ENCODE assay signal across 8 mouse cellular contexts in the genomic region with DNA sequence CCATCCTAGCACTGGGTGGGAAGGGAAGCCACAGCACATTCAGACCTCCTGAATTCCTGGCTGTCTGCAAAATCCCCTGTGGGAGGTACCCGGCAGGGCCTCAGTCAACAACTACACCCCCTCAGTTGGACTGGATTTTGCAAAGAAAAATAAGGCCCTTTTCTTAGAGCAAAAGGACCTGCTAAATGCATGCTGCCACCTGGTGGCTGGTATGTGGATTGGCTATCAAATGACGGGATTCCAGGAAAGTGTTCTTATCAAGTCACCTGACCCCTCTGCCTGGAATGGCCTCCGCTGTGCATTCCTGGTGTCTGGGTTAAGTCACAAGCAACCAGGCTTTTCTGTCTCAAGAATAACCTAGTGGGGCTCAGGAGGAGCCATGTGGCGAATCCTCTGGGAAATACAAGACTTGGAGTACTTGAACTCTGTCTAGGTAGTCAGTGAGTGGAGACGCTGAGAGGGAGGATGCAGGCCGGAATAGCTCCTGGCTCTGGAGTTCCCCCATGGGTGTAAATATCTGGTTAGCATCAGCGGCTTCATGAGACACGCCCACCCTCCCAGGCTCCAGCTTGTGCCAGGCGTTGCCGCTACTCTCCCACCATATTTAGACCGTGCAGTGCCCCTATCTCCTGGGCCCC. TPM values are rescaled to one million over a fixed set of nuclear protein-coding genes. Genes with fewer than 3 reads are reported as not detected.
DNase-seq lines count a peak whose midpoint lies in the region; ATAC-seq lines count a peak whose summit lies in the region.

No protein-coding gene starts in this region.

- peaks cover 20% of the 10 kb centered on the region for H3K4me1 ChIP-seq in hindbrain, embryonic 10.5 days (replicated peaks)
- H3K4me1 ChIP-seq in lung, embryonic 16.5 days (replicated peaks; ENCODE audit: control insufficient read depth, insufficient read depth, low read length), result peaks cover 12% of the 10 kb centered on the region

- peak; percentile 6 for DNase-seq in MN1 (ENCODE audit: low spot score)
- peak; percentile 49 for DNase-seq in cerebellum, adult 11-12 months
- DNase-seq in forelimb bud, embryonic 11.5 days (ENCODE audit: low read depth, low spot score), result peak; percentile 91
- DNase-seq in hindbrain, embryonic 10.5 days (ENCODE audit: low spot score), result peak; percentile 79
- DNase-seq in layer of hippocampus, adult 9-11 months, result peak; percentile 43
- peak; percentile 68 for DNase-seq in retina, postnatal 7 days (ENCODE audit: low read depth, low spot score)
- DNase-seq in urinary bladder, postnatal 14 days (ENCODE audit: low spot score), result peak; percentile 83

- H3K4me2 ChIP-seq in lung, embryonic 16.5 days (ENCODE audit: low read depth, low read length), result 0 out of 2 replicates have a peak overlapping the region, but pooled peaks have one; percentile 25

- H3K27ac ChIP-seq in hindbrain, embryonic 10.5 days, result peak overlapping the region; percentile 23; the same call in 1 of the 2 replicates
- H3K27ac ChIP-seq in lung, embryonic 16.5 days (ENCODE audit: low read length), result peak overlapping the region; percentile 65

- ATAC-seq in lung, embryonic 16.5 days (ENCODE audit: low read depth), result peak; percentile 70

- no peak overlapping the region for H3K9ac ChIP-seq in lung, embryonic 16.5 days (ENCODE audit: low read length)

- H3K36me3 ChIP-seq in hindbrain, embryonic 10.5 days, result peaks cover 95% of the 10 kb centered on the region
- H3K36me3 ChIP-seq in lung, embryonic 16.5 days (ENCODE audit: control insufficient read depth, insufficient read depth, low read length), result peaks cover 25% of the 10 kb centered on the region

- WGBS in hindbrain, embryonic 10.5 days, result 46% methylated on average over 11 of the region's 11 CpGs
- WGBS in lung, embryonic 16.5 days, result 25% methylated on average over 11 of the region's 11 CpGs

- no peaks in the 10 kb centered on the region for H3K9me3 ChIP-seq in hindbrain, embryonic 10.5 days
- H3K9me3 ChIP-seq in lung, embryonic 16.5 days (ENCODE audit: control insufficient read depth, low read length), result no peaks in the 10 kb centered on the region

- H3K27me3 ChIP-seq in hindbrain, embryonic 10.5 days (ENCODE audit: insufficient read depth, poor library complexity, severe bottlenecking), result no peaks in the 10 kb centered on the region
- H3K27me3 ChIP-seq in lung, embryonic 16.5 days (ENCODE audit: control insufficient read depth, insufficient read depth, low read depth, low read length), result no peaks in the 10 kb centered on the region

- no peak overlapping the region for H3K4me3 ChIP-seq in hindbrain, embryonic 10.5 days
- H3K4me3 ChIP-seq in lung, embryonic 16.5 days (ENCODE audit: low read length), result no peak overlapping the region

RNA-seq across cellular contexts. Expression of a gene that starts 8.2 kb away (rescaled TPM):
- 81.7 and 86.2 TPM in 2 replicates for polyA plus RNA-seq in hindbrain, embryonic 10.5 days (2016; fragmentation: Nextera tagmentation; extraction: Ambion mirVana)
- 119 and 123 TPM in 2 replicates for polyA plus RNA-seq in lung, embryonic 16.5 days (2015; fragmentation: Nextera tagmentation; extraction: Ambion mirVana)

RNA-seq across cellular contexts. Expression of a gene that starts 38.4 kb away (rescaled TPM):
- 2.4 and 2.6 TPM in 2 replicates for polyA plus RNA-seq in hindbrain, embryonic 10.5 days (2016; fragmentation: Nextera tagmentation; extraction: Ambion mirVana)
- 21.0 and 21.7 TPM in 2 replicates for polyA plus RNA-seq in lung, embryonic 16.5 days (2015; fragmentation: Nextera tagmentation; extraction: Ambion mirVana)

RNA-seq across cellular contexts. Expression of a gene that starts 40.0 kb away (rescaled TPM):
- polyA plus RNA-seq in hindbrain, embryonic 10.5 days (2016; fragmentation: Nextera tagmentation; extraction: Ambion mirVana), result not detected in 2 replicates
- not detected in 2 replicates for polyA plus RNA-seq in lung, embryonic 16.5 days (2015; fragmentation: Nextera tagmentation; extraction: Ambion mirVana)

Comparison
In these comparisons a context has a peak if more than half of its experiments do, and no peak if none do; other contexts are left out.
1. DNase-seq: peak in every context shown above with its lines; median percentile 91 in forelimb bud, embryonic 11.5 days; 83 in urinary bladder, postnatal 14 days; 79 in hindbrain, embryonic 10.5 days; 68 in retina, postnatal 7 days; 49 in cerebellum, adult 11-12 months; 43 in layer of hippocampus, adult 9-11 months; 6 in MN1.